Mouse (Mus musculus) testis, adult 2 months (tissue): ENCODE measurements at regions not wholly inside any gene's neighbourhood (a gene's known extent, or its start where the extent isn't known, plus 50 kb on each side); places are given as distances from the start of the nearest gene placed in this dataset.

Experiments
- CTCF ChIP-seq: fragments of 200-500 bp; IDR thresholded peaks from 2 replicates; pipeline ENCODE4 v1.5.1; 2012; ENCODE audit warnings: low read depth, mild to moderate bottlenecking, inconsistent platforms, low read length, moderate library complexity; ENCODE audit not compliant: control insufficient read depth, insufficient read depth, insufficient replicate concordance
- POLR2A ChIP-seq: fragments of 200-500 bp; IDR thresholded peaks from 2 replicates; pipeline ENCODE4 v1.6.1; 2012; ENCODE audit warnings: low read depth, mild to moderate bottlenecking, inconsistent platforms, low read length, moderate library complexity; ENCODE audit not compliant: control insufficient read depth

DNA sequence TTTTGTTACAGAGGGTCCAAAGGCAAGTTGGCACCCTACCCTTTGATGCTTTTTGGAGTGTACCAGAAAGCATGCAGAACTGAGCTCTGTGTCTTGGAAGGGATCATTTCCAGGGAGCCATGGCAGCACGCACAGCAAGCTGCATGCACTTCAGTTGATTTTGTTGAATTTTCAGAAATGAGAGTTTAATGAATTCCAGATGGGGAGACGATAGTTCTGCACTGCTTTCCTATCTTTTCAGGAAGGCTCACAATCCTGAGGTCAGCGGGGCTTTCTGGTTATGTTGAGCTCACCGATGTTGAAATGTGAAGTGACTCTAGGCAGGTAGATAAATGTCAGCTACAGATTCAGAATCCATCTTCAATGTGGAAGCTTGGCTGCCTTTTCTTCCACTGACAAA, 140.0 kb downstream of the Fam173b start:
- TF ChIP-seq POLR2A (no peak), CTCF (no peak)
